Mouse (Mus musculus) CD4-positive helper T cell, adult 2 months (primary cell): ENCODE data around the gene Arid4b.
"Not testable (repeated sequence)": the region's sequence is repeated elsewhere in the genome, so short reads cannot be mapped to it uniquely, and the experiment has no call there.

Experiments
- DNase-seq: peaks from one replicate; pipeline ENCODE4 v3.0.0-alpha.2; 2012; ENCODE audit warnings: low read depth, missing footprints, low spot score

The Arid4b gene

DNA sequence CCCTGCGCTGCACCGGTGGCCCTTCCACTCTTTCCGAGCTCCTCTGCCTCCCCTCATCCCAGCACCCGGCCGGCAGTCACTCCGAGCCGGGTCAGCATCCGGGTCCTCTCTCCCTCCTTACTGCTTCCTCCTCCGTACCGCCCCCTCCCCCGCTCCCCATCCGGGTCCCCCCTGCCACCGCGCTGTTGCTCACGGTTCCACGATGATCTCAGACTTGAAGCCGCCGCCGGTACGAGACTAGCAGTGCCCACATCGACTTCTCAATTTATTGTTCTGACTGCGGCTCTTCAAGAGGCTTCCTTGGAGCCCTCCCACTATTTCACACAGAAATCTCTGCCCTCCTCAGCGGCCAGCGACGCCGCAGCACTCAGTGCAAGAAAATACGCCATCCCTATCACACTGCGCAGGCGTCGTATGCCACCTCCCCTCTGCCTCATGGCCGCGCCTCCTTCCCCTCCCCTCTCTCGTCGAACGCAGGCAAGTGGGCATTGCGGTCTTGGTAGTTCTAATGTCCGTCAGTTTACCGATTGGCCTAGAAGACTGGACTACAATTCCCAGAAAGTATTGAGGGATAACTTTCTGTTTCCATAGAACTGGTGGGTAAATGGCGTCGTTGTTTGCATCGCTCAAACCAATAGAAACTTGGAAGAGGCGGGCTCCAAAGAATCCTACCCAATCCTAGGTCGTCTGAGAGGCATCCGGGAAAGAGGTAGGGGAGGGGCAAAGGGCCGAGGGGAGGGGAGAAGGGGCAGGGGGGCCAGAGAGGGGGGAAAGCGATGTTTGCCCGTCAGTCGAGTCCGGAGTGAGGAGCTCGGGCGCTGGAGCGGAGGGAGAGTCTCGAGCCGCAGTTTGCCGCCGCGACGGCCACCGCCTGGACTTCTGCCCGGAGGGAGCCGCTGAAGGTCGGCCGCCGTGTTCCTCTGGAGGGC, at the start of gene Arid4b, which contains the start of gene Ggps1:
Gene Arid4b, plus strand, starts transcription at position 220 of the 929 bp plus-strand sequence.
Gene Ggps1, minus strand, starts transcription at position 476 of the 929 bp plus-strand sequence.
- DNase-seq = peak; percentile 99

DNA sequence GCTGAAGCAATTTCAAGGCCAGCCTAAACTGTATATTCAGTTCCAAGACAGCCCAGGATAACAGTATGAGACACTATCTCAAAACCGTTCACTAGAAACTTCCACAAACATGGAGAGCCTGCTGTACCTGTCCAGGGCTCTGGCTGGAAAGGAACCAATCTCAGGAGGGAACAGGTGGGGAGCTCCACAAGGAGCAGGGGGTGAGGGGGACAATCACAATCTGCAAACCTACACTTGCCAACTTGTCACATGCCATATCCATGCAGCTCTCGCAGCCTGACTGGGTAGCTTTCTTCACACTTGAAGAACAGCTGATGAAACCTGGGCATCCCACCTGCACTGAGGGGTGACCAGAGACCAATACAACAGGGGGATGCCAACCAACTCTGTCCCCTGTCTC, 49.0 kb upstream of the Arid4b start:
- no peak for DNase-seq

DNA sequence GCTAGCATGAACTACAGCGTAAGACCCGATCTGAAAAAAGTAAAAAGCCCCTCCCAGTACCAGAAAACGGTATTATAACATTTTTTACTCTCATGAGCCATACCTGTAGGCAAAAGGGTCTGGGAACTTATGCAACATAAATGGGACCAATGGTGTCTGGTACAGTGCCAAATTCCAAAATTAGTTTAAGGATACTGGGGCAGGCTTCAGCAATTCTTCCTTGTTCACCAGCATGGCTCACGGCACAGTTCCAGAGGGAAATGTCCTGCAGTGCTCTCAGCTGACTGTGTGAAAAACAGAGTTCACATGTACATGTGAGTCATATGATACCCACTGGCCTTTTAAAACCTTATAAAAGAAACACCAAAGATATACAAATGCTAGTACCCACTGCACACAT, 48.5 kb upstream of the Arid4b start:
- no peak for DNase-seq

DNA sequence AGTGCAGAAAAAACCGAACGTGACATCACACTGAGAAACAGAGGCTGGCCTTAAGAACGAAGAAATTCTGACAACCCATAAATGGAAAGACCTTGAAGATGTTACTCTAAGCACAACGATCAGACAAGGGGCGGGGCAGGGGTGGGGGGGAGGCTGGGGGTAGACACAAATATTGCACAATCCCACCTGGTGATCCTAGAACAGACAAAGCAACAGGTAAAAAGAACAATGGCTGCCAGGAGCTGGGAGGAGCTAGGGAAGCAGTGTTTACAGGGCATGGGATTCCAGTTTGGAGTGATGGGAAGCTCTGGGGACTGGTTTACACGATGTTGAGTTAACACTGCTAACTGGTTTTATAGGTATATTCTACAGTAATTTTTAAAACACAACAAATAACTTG, 47.4 kb upstream of the Arid4b start:
- no peak for DNase-seq

DNA sequence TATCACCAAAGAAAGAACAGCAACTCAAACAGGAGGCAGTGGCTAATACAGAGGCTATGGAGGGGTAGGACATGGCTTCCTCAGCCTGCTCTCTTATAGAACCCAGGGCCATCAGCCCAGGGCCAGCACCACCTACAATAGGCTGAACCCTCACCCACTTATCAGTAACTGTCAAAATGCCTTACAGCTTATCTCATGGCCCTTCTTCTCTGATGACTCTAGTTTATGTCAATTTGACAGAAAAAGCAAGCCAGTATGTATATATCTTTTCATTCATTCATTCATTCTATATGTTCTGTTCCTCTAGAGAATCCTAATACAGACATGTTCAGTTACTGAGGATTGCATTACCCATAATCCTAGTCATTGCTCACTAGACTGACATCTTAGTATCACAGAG, 44.7 kb upstream of the Arid4b start:
- DNase-seq = no peak

DNA sequence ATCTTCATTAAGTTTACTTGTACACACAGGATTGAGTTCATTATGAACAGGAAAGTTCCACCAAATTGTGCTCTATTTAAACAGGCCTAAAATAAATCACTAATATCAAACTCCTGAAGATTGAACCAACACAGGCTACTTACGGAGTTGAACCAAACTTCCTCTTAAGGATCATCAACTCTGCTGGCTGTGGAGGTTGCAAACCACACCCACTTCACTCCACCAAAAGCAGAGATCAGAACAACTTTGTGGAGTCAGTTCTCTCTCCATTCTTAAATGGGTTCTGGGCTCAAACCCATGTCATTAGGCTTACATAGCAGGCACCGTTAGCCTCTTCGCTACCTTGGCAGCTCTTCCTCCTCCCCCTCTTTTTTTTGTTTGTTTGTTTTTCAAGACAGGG, 44.2 kb upstream of the Arid4b start:
- no peak for DNase-seq

DNA sequence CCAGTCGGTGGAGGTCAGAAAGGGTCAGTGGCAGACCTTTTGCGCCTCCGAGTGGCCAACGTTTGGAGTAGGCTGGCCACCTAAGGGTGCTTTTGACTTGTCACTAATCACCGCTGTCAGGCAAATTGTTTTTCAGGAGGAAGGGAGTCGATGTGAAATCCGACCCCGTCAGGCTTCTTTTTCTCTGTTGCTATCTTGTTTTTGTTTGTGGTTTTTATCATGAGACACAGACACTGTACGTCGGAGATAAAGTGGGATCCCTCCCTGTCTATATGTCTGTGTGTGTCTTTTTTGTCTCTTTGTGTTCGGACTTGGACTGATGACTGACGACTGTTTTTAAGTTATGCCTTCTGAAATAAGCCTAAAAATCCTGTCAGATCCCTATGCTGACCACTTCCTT, 41.6 kb upstream of the Arid4b start:
- DNase-seq = not testable (repeated sequence)

DNA sequence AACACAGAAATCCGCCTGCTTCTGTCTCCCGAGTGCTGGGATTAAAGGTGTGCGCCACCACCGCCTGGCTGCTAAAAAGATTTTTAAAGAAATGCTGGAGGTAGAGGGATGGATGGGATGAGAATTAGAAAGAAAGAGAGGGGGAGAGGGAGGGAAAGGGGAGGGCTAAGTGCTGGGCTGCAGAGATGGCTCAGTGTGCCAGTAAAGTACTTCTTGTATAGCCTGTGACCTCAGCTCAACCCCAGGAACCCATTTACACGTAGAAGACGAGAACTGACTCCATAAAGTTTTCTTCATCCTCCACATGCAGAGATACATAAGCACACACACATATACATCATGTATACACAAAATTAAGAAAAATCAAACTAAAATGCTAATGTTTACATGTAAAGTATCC, 37.5 kb upstream of the Arid4b start:
- no peak for DNase-seq

DNA sequence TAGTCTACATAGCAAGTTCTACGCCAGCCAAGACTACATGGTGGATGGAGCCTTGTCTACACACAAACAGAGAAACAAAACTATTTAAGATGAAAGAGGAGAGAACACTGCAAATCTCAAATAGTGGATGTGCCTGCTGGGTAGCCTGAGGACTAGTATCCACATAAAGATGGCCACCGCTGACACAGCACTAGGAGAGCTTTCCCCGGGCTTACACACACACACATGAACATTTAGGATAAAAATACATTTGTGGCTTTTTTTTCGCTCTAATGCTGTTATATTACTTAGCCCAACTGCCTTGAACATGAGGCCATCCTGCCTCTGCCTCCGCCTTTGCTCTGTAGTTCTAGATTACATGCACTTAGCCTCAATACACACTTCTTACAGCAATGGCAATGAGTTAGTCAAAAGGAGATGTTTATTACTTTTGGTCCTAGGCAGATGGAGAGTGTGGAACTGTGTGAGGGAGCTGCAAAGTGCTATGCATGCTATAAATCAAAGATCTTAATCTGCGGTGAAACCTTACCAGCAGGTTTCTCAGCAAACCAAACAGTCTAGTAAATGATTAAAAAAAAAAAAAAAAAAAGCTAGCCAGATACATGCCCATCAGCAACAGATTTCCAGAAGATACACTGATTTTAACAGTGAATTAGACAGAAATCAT, 36.7 kb upstream of the Arid4b start:
- DNase-seq = no peak

DNA sequence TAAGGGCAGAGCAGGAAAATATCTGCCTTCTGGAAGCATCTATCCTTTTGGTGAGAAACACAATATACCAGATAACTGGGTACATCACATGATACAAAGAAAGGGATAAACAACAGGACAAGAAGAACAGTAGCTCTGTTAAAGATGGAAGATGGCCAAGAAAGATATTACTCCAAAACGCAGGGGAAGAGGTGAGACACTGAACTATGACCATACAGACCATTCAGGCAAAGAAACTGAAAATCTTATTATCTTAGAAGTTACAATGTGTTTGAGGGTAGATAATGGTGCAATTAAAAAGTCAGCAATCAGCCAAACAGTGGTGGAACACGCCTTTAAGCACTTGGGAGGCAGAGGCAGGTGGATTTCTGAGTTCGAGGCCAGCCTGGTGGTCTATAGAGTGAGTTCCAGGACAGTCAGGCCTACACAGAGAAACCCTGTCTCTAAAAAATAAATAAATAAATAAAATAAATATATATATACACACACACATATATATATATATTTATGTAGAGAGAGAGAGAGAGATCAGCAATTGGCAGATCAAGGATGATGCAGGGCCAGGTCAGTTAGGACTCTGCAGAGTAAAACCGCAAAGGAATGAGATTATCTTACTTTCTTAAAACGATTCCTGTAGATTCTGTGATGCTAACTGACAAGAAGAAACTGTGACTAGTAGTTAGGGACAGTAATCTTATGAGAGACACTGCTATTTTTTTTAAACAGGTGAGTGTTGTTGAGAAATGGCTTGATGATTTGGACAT, 29.5 kb upstream of the Arid4b start:
- DNase-seq = no peak

DNA sequence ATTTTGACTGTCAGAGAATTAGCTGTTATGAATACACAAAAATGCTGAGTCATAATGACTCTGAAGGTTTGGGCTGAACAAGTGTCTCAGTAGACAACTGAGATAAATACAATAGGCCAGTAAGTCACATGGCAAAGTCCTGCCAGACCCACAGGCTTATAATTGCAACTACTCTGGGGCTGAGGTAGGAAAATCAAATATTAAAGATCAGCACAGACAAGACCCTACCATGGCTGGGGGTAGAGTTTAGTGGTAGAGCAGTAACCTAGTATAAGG, 29.0 kb upstream of the Arid4b start:
- no peak for DNase-seq

DNA sequence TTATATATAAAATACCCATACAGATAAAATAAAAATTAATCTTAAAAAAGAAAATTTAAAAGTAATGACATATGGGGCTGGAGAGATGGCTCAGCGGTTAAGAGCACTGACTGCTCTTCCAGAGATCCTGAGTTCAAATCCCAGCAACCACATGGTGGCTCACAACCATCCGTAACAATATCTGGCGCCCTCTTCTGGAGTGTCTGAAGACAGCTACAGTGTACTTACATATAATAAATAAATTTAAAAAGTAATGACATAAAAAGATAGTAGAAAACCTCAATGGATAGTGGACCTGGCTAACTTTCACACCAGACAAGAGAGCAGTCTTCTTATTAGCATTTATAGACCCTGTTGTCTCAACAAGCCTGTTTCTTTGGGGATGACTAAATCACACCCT, 27.7 kb upstream of the Arid4b start:
- DNase-seq = not testable (repeated sequence)

DNA sequence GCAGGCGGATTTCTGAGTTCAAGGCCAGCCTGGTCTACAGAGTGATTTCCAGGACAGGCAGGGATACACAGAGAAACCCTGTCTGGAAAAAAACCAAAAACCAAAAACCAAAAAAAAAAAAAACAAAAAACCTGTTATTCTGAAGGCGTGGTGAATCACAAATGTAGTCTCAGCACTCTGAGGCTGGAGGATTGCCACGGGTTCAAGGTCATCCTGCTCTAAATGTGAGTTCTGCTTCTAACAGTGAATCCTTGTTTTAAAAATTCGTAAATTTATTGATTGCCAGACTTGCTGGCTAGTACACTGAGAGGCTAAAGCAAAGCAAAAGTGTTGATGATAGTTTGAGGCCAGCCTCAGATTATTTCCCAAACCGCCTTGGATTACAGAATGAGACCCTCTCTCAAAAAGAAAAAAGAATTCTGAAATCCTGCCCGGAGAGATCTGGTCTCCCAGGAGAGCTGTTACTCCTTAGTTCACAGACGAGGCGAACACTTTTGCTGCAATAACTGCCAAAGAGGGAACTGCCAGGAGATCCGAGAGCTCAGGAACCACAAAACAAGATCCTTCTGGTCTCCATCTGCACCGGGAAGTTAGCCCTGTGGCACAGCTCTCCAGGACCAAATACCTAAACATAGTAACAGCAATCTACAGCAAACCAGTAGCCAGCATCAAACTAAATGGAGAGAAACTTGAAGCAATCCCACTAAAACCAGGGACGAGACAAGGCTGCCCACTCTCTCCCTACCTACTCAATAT, 27.0 kb upstream of the Arid4b start:
- DNase-seq = no peak

DNA sequence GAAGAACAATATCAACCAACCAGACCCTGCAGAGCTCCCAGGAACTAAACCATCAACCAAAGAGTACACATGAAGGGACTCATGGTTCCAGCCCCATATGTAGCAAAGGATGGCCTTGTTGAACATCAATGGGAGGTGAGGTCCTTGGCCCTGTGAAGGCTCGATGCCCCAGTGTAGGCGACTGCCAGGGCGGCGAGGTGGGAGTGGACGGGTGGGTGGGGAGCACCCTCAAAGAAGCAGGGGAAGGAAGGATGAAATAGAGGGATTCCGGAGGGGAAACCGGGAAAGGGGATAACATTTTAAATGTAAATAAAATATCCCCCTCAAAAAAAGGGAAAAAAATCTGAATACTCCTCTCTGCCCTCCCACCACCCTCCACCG, 24.1 kb upstream of the Arid4b start:
- DNase-seq = no peak

DNA sequence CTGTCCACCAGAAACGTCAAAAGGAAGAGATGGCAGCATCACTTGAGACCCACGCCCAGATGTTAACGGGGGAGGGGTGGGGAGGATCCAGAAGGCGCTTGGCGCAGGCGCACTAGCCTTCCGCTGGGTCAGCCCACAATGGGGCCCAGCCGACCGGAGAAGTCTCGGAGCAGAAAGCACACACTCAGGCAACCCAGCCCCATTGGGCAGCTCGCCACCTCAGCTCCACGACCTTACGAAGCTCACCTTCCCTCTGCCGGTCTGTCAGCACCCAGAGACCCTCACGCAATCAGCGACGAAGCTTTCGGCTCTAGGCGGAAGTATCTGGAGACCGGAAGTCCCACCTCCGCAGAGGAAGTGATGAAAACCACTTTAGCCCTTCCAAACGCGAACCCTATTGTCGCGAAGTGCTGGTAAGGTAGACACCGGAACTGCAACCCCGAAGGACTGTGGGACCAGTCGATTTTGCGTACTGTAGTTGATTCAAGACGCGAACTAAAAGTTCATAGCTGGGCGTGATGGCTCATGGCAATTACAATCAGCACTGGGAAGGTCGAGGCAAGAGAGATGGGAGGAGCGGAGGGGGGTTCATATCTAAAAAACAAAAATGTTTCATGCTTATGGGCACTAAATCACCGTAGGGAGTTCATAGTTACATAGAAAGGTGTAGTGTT, 23.6 kb upstream of the Arid4b start, which contains the start of gene Tbce:
Gene Tbce, minus strand, starts transcription at position 347 of the 674 bp plus-strand sequence.
- DNase-seq = peak; percentile 93

DNA sequence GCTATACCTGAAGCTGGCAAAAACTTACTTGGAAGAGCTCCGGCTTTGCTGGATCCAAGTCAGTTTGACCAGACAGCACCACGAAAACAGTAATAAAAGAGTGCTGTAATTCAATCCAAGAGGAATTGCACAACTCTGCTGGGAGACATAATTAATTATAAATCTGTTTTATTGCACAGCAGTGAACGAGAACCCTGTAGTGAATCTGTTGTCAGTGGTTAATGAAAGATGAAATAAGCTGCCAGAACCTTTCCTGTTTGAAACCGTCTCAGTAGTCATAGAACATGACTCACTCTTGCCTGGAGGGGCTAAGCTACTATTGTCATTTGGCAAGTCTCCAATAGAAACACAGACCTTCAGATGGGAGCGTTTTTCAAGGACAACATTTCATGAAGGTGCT, 22.8 kb upstream of the Arid4b start:
- DNase-seq = peak; percentile 42

DNA sequence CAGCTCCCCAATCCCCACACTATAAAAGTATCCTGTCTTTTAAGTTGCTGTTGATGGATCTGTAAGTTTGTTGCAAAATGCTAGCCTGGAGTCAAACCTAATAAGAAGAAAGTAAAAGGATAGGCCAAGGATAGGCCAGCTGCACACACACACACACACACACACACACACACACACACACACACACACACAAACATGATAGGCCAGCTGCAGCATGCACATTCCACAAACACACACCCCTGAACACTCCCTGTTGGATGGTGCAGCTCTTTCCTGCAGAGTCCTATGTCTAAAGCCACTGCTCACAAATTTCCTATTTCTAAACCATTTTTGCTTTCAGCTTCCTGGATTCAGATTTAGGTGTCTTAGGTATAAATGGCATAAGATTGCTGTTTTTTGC, 19.2 kb upstream of the Arid4b start:
- no peak for DNase-seq

DNA sequence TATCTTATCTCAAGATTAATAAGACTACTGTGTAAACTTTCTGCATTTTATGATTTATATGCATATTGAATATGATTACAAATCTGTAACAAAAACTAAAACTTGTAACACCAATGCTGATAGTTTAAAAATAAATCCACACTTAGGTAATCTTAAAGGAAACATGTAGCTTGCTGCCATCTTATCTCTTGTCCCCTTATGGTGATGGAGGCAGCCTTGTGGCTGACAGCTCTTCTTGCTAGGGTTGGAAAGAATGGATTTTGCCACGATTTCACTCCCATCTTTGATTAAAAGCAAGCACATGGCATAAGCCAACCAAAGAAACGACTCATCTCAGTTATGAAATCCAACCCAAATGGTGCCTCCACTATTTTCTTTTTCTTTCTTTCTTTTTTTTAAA, 18.5 kb upstream of the Arid4b start:
- no peak for DNase-seq

DNA sequence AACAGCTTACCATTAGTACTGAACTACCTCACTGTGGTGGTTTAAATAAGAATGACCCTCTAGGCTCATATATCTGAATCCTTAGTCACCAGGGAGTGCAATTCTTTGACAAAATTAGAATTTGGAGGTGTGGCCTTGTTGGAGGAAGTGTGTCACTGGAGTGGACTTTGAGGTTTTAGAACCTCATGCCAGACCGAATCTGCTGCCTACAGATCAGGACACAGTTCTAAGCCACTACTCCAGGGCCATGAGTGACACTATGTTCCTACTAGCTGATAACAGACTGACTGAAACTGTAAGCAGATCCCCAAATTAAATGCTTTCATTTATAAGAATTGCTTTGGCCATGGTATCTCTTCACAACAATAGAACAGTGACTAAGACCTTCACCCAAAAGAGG, 13.2 kb upstream of the Arid4b start:
- no peak for DNase-seq

DNA sequence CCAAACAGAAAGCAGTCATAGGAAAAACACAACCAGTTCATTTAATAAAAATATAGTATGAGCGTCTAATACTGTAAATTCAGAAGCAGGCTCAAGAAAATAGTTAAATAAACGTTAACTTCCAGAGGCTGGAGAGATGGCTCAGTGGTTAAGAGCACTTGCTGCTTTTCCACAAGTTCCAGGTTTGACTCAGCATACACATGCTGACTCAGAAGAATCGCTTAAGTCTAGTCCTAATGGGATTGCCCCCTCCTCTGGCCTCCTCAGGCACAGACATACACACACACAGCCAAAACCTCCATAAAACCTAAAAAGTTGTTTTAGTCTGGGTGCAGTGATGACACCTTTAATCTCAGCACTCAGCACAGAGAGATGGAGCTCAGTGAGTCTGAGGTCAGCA, 6.2 kb upstream of the Arid4b start:
- DNase-seq = no peak

DNA sequence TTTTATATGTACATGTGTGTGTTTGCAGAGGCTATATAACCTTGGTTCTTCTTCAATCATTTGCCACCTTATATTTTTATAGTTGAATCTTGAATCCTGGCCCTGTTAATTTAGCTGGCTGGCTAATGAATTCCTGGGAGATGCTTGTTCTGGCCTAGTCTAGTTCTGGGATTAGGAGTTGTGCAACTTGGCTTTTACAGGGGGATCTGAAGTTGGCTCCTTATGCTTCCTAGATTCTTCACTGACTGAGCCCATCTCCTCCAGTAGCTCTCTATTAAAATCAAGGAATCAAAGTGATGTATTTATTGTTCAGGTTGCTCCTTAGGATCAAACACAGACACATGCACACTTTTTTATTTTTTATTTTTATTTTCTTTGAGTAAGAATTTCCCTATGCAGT, 3.5 kb upstream of the Arid4b start:
- no peak for DNase-seq
